Mouse (Mus musculus) midbrain, postnatal 0 days (tissue): ENCODE results near the gene Ublcp1. TPM values are rescaled to one million over a fixed set of nuclear protein-coding genes. Genes with fewer than 3 reads are reported as not detected.

ENCODE experiments used
- ATAC-seq: fragments of 200-750 bp; cut with Nextera tagmentation; 2 replicates; pipeline ENCODE4 v1.8.0; 2017; ENCODE audit warnings: moderate number of reproducible peaks, mild to moderate bottlenecking, moderate TSS enrichment, moderate library complexity; ENCODE audit not compliant: low FRiP score
- DNase-seq: peaks from one replicate; pipeline ENCODE4 v3.0.0-alpha.2; 2015; ENCODE audit warnings: low spot score
- H3K27ac ChIP-seq: fragments of 300-500 bp; sonication (generic); 2 replicates; pipeline ENCODE4 v1.5.1; 2014; ENCODE audit warnings: low read depth, mild to moderate bottlenecking, low read length, mixed read lengths
- H3K27me3 ChIP-seq: fragments of 300-500 bp; sonication (generic); 2 replicates; pipeline ENCODE4 v1.6.1; 2014; ENCODE audit warnings: low read length, control low read depth, mixed read lengths; ENCODE audit not compliant: insufficient read depth
- H3K36me3 ChIP-seq: fragments of 300-500 bp; sonication (generic); 2 replicates; pipeline ENCODE4 v1.6.1; 2014; ENCODE audit warnings: low read length, control low read depth, mixed read lengths; ENCODE audit not compliant: insufficient read depth
- H3K4me1 ChIP-seq: fragments of 300-500 bp; sonication (generic); 2 replicates; pipeline ENCODE4 v1.6.1; 2014; ENCODE audit warnings: mild to moderate bottlenecking, control low read depth, antibody characterized with exemption, low read length, mixed read lengths; ENCODE audit not compliant: insufficient read depth
- H3K4me2 ChIP-seq: fragments of 300-500 bp; sonication (generic); 2 replicates; pipeline ENCODE4 v1.6.1; 2014; ENCODE audit warnings: low read depth, mild to moderate bottlenecking, low read length, mixed read lengths; ENCODE audit not compliant: poor library complexity, severe bottlenecking
- H3K4me3 ChIP-seq: fragments of 300-500 bp; sonication (generic); 2 replicates; pipeline ENCODE4 v1.5.1; 2014; ENCODE audit warnings: low read depth, mild to moderate bottlenecking, low read length, moderate library complexity
- H3K9ac ChIP-seq: fragments of 300-500 bp; sonication (generic); replicated peaks from 2 replicates; pipeline ENCODE4 v1.6.1; 2014; ENCODE audit warnings: mild to moderate bottlenecking, low read length, moderate library complexity, mixed read lengths; ENCODE audit not compliant: poor library complexity, severe bottlenecking
- H3K9me3 ChIP-seq: fragments of 300-500 bp; sonication (generic); 2 replicates; pipeline ENCODE4 v1.6.1; 2016; ENCODE audit warnings: low read length, control low read depth
- CTCF ChIP-seq: IDR thresholded peaks from 2 replicates; pipeline ENCODE4 v1.5.1; 2016; ENCODE audit warnings: antibody characterized with exemption, mild to moderate bottlenecking
- WGBS: fragments of 180-500 bp; shearing (Covaris S2); extraction: QIAGEN DNeasy Blood & Tissue Kit; methylation state at CpG from one replicate; pipeline ENCODE4 v1.1.7; 2014; 5-methylcytosine and 5-hydroxymethylcytosine counted together
- polyA plus RNA-seq: library from polyadenylated mRNA; unstranded; fragments of >200 nt; fragmentation: Nextera tagmentation; extraction: Ambion mirVana; gene quantifications from 2 replicates; pipeline ENCODE4 v1.2.1, GENCODE M21; 2015
- total RNA-seq: library from RNA; depleted of rRNA; stranded (reverse); fragments of >200 nt; gene quantifications from 2 replicates; pipeline ENCODE4 v1.2.3, GENCODE M21; 2014; rRNA removed

Ublcp1 gene
- 29.2 and 40.4 TPM in 2 replicates for total RNA-seq
- 48.8 and 54.1 TPM in 2 replicates for polyA plus RNA-seq

DNA sequence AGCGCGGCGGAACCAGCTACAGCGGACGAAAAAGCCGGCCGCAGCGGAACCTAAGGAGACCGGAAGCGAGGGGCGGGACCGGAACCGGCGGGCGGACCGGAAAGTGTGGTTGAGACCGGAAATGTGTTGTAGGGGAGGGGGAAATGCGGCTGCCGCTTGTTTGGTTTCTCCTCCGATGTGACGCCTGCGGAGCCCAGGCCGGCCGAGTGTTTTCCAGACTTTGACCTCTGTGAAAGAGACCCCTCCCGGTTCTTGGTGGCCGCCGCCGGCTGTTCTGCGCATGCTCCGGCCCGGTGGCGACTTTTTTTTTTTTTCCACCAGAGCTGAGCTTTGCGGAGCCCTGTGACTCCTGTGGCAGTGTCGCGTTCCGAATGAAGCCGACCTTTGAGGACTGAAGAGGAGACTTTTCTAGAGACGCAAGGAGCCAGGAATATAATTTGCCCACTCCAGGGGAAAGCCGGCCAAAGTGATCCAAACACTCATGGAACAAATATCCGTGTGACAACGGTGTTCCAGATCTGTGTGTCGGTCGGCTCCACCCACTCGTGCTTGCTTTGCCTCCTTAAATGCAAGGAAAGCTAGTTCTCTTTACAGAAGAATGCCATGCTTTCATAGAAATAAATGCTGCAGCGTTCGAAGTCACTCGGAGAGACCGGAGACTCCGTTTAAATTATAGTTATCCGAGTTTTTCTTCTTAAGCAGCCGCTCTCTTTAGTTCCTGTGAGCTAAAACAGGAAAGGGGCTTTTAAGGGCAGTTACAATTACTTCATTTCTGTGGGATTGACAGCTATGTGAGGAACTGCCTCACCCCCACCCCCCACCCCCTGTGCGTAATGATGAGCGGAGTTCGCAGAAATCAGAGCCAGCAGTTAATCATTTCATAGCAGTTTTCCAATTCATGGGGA lies at the start of gene Ublcp1:
Gene Ublcp1, minus strand, starts transcription at position 67 of the 905 bp plus-strand sequence.
- Histone ChIP-seq H3K4me3 (peak within 1 kb of the TSS; percentile 96), H3K9ac (peak within 1 kb of the TSS; percentile 77), H3K4me1 (peaks cover 6% of the 10 kb centered on the region), H3K9me3 (no peaks in the 10 kb centered on the region), H3K27ac (peak within 1 kb of the TSS; percentile 83), H3K36me3 (no peaks in the 10 kb centered on the region), H3K27me3 (no peaks in the 10 kb centered on the region), H3K4me2 (peak within 1 kb of the TSS; percentile 89)
- peak; percentile 2; the same call in 1 of the 2 replicates for TF ChIP-seq CTCF
- under 1% methylated on average over 53 of the region's 54 CpGs for WGBS
- DNase-seq (peak; percentile 97), ATAC-seq (peak; percentile 95)

GRCm38 (mm10) chr11:44519096-44519949 lies 49.0 kb upstream of the Ublcp1 start:
- peak overlapping the region; percentile 91 for H3K4me3 ChIP-seq
- H3K9me3 ChIP-seq = no peaks in the 10 kb centered on the region
- TF ChIP-seq CTCF = no peak
- H3K4me1 ChIP-seq = peaks cover 6% of the 10 kb centered on the region; the same call in 1 of the 2 replicates
- peak overlapping the region; percentile 84 for H3K9ac ChIP-seq
- peak; percentile 12 for DNase-seq
- ATAC-seq = peak; percentile 63
- peak overlapping the region; percentile 94 for H3K27ac ChIP-seq
- no peaks in the 10 kb centered on the region for H3K27me3 ChIP-seq
- under 1% methylated on average over 45 of the region's 61 CpGs for WGBS
- no peaks in the 10 kb centered on the region for H3K36me3 ChIP-seq
- H3K4me2 ChIP-seq = peak overlapping the region; percentile 81

GRCm38 (mm10) chr11:44518281-44519095 lies 48.2 kb upstream of the Ublcp1 start, which contains the start of gene Rnf145:
Rnf145 (plus strand) TSS chr11:44518964.
- H3K36me3 ChIP-seq = no peaks in the 10 kb centered on the region
- H3K9ac ChIP-seq = peak within 1 kb of the TSS; percentile 84
- peak within 1 kb of the TSS; percentile 94 for H3K27ac ChIP-seq
- H3K27me3 ChIP-seq = no peaks in the 10 kb centered on the region
- peak; percentile 79 for DNase-seq
- H3K4me2 ChIP-seq = peak within 1 kb of the TSS; percentile 81
- peak within 1 kb of the TSS; percentile 91 for H3K4me3 ChIP-seq
- WGBS = under 1% methylated on average over 67 of the region's 70 CpGs
- peak; percentile 91 for ATAC-seq
- H3K4me1 ChIP-seq = peaks cover 6% of the 10 kb centered on the region; the same call in 1 of the 2 replicates
- no peak for TF ChIP-seq CTCF
- H3K9me3 ChIP-seq = no peaks in the 10 kb centered on the region

DNA sequence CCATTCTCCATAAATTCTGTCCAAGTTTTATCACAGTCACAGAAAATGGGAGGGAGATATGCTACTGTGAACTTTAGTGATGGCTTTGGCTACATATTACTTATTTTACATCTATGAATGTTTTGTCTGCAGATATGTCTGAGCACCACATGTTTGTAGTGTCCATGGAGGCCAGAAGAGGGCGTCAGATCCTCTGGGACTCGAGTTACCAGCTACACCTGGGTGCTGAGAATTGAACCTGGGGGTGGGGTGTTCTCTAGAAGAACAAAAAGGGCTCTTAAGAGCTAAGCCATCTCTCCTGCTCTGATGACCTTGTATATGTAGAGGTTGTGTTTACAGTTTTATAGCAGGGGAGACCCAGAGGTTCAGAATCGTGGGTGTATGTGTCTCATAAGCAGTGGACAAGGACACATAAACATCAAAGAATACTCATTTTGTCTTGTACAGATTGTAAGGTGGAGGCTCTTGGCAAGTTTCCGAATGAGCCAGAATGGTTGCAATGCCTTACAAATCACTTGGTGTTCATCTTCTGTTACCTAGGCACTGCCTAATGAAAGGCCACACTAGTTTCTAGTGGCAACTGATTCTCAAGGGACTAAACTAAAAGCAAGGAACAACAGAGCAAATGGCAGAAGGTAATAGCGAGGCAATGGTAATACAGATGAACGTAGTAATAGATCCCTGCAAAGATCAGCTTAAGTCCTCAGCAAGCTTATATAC lies 47.4 kb upstream of the Ublcp1 start:
- WGBS = 44% methylated on average over 6 of the region's 6 CpGs
- peak overlapping the region; percentile 91 for H3K4me3 ChIP-seq
- DNase-seq = peak; percentile 10
- H3K4me2 ChIP-seq = peak overlapping the region; percentile 81
- H3K4me1 ChIP-seq = peaks cover 6% of the 10 kb centered on the region; the same call in 1 of the 2 replicates
- 0 out of 2 replicates have a peak overlapping the region, but pooled peaks have one; percentile 84 for H3K9ac ChIP-seq
- no peaks in the 10 kb centered on the region for H3K9me3 ChIP-seq
- H3K36me3 ChIP-seq = no peaks in the 10 kb centered on the region
- no peak for ATAC-seq
- peak overlapping the region; percentile 94 for H3K27ac ChIP-seq
- TF ChIP-seq CTCF = peak; percentile 51
- no peaks in the 10 kb centered on the region for H3K27me3 ChIP-seq
